Mouse (Mus musculus) neural tube, embryonic 10.5 days (tissue): ENCODE results near the gene Gli3.

ENCODE experiments used
- DNase-seq: peaks from one replicate; pipeline ENCODE4 v3.0.0-alpha.2; 2017; ENCODE audit warnings: low spot score; ENCODE audit errors: extremely low spot score

The Gli3 gene

DNA sequence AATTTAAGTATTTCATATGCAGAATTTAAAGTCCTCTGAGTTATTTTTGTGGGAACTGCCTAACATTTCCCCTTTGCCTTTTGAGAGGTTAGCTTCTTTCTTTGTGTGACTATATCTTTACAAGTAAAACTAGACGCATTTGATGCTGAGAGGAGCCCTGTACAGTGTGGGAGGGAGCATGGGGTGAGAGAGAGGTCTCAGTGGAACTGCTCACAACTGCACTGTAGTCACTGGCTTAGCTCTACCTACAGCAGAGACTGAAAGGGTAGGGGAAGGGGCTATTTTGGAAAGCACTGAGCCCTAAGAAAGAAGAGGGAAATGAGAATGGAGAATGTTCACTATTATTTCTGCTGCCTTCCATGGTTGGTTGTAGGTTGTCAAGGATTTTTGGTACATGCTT, 25.0 kb downstream of the Gli3 start:
- no peak for DNase-seq

DNA sequence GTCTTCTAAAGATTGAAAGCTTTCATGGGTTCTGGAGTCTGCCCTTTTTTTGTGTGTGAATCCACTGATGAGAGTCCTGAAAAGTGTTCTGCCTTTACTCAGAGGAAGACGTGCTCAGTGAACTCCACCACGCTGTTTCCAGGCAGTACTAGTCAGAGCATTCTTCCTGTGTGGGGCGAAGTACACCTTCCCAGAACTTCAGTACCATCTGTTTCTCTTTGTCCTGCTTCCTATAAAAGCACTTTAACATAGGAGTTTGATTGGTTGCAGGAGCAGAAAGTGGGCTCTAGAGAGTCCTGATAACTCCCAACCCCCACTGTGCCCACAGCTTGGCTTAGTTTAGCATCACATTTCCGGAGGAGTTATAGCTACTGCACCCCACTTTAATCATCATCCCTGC, 32.8 kb downstream of the Gli3 start:
- no peak for DNase-seq

DNA sequence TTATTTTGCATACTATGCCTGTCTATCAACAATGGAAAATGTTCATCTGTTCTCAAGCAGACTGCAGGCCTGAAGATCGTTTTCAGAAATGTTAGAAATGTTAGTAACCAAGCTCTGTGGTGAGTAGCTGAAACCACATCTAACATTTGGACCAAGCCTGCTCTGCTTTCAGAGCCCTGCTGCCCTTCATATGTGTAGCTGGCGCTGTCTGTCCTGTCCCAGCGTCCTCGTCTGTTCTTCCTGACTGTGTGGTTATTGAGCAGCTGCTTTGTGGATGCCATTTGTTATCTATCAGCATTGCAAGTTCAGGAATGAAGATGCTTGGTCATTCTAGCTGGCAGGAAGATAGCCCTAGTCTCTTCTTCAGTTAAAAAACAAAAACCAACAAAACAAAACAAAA, 35.3 kb downstream of the Gli3 start:
- no peak for DNase-seq

DNA sequence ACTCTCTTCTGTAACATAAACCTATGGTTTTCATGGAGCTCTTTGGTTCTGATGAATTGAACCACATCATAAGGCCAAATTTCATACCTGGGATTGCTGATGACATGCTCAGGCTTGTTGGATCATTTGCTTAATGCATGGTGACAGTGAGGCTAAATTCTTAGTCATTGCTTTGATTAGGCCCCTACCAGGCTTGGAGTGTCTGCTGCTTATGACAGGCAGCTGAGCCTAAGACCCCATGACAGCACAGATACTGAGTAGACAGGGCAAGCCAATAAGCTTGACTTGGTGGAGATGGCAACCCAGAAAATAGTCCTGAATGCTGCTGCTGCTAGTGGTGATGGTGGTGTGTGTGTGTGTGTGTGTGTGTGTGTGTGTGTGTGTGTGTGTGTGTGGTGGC, 47.9 kb downstream of the Gli3 start:
- no peak for DNase-seq

DNA sequence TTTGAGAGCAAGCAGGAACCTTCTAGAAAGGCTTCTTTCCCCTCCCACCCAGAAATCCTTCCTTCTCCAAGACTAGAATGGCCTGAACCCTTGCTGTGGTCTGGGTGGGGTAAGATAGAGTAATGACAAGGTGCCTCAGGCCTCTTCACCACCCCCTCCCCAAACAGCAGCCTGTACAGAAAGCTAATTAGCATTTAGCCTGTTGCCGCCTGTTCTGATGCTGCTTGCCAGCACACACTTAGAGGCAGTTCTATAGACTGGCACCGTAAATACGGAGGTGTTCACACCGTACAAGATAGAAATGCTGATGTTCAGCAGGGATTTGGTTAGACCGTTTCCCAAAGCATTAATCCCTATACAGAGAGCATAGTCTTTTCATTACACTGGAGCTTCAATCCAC, 50.1 kb downstream of the Gli3 start:
- no peak for DNase-seq

DNA sequence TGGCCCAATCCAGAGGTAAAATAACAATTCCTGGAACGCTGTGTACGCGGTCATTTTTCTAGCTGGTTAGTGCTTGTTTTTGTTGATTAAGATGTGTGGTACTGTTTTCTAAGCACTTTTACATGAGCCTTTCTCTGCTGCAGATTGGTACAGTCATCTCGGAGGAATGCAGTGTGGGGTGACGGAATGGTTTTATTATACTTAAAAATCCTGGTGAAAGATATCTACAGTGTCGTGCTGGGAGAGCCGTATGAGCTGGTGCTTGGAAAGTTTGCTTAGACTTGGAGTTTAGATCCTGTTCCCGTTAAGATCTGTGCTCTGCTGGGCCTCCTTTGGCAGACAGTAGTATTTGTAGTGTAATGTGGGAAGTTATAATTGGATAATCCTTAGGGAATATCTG, 51.0 kb downstream of the Gli3 start:
- no peak for DNase-seq

DNA sequence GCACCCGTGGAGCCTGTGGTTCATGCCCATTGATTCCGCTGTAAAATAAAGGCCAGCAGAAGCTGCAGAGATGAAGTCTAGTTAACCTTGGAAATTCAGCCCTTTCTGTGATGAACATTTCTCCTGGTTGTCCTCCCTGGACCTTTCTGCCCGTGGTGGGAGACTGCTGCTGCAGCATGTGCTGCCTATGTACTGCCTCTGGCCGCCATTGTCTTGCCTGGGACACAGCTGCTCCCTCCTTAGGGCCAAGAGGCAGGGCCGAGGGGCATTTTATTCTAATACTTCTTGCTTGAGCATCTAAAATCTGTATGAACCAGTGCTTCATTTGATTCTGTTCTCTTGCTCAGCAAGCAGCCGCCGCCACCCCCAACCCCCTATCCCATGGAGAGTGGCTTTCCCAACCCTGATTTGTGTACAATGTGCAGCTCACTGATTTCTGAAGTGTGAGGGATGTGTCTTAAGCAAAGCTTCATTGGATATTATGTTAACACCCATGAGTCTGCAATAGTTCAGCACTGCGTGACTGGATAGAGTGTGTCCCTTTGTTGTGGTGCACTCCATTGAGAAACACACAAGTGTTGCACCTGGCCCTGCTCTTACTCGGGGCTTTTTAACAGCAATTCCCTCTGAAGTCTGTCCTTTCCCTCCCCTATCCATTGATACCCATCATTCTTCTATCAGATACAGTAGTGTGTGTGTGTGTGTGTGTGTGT, 54.2 kb downstream of the Gli3 start:
- no peak for DNase-seq

DNA sequence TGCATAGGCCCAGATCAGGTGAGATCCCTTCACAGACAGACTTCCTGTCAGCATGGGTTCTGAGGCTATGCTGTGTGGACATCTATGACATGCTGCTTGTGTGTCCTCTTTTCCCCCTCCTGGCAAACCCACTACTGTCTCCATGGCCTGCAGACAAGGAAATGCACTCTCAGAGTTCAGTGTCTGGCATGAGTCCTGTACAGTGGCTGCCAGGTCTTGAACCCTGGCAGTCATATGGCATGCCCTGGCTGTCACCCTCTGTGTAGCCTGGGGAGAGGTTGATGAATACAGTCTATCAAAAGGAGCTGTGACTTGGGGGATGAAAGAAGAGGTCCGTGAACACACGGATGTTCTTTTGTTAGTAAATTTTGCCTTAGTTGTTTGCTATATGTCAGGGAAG, 57.3 kb downstream of the Gli3 start:
- DNase-seq = no peak

DNA sequence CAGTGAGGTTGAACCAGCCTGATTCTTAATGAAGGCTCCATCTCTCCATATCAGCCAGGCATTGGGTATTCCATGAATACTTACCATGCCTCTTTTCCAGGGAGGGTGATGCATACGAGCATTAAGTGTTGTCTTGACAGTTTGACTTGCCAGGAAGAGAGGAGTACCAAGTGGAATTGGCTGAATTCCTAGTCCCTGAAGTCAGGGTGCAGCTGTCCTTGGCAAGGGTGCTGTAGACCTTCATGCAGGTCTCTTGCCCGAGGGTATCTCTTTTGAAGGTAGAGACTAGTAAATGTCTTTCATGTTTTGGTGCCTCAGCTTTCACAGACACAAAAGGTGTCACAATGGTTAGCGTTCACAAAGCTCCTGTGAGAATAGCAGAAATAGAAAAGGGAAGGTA, 59.1 kb downstream of the Gli3 start:
- no peak for DNase-seq

DNA sequence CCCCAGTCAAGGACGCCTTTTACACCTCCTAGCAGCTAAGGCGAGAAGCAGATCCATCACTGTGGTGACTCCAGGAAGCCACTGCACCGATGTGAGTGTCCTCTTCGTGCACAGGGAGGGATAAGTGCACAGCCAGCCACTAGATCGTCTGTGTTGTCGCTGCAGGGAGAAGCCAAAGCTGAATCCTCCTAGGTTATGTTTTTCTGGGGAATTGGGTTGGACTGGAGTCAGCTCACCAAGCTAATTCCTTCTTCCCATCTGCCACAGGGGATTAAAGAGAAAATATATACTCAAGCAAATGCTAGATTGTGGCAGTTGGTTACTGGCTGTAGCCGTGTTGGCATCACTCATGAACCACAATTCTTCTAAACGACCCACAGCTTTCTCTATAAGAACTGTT, 61.2 kb downstream of the Gli3 start:
- no peak for DNase-seq

DNA sequence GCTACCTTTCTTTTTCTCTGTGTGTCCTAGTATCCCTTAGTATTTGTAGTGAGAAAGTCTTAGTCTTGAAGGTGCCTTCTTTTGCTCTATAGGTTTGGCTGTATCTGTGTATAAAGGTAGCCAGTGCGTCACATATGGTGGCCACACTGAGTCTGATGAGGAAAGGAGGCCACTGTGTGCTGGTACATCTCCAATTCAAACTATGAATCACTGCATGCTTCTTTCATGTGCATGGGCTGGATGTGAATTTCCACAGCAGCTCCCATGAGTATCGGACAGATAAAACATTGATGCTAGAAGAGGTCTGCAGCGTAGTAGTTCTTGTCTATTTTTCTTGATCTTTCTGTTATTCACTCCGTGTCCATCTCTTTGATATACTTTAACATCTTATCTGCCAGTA, 63.7 kb downstream of the Gli3 start:
- no peak for DNase-seq

DNA sequence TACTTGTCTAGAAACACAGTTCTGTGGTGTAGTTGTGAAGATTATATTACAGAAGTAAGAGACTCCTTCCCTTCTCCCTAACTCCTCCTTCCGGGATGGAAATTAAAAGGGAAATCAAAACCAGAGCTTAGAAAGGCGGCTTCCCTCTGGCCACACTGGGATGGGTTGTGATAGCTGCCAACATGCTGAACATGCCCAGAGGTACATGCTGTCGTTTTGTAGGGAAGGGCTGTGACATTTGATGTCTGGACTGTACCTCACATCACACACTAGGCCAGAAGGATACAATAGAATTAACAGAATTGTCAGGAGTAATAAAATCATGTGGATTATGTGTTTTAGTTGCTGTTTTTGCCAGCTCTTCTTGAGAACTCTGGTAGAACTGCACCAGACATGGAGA, 68.5 kb downstream of the Gli3 start:
- no peak for DNase-seq

DNA sequence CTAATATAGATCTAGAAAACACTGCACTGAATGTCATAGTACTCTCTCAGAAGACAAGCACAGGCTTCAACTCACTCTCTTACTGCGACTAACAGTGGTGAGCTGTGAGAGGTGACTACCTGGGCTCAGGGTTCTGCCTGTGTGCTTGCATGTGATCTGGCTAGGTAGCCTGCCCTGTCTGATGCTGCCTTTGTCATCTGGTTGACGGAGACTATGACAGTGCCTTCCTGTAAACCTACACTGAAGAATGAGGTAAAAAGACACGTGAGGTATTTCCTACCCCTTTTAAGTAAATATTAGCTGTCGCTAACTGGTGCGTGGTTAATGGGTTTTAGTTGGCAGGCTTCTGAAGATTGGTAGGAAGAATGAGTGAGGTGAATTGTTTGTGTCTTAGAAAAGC, 74.2 kb downstream of the Gli3 start:
- no peak for DNase-seq

DNA sequence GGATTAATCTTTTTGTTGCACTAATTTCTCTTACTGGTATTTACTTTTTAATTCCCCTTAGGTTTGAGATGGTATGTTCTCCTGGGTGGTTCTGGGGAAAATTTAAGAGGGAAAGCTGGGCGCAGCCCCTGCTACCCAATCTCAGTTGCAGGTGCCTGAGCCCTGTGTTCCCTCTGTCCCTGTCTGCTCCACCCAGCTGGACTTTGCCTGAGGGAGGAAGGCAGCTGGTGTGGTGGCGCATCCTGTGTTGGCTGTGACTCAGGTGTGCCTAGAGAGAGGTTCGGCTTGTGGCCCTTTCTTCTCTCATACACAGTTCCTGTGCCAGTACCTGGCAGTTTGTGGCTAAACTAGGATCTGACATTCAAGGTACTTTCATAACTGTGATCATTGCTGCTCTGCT, 74.6 kb downstream of the Gli3 start:
- no peak for DNase-seq

DNA sequence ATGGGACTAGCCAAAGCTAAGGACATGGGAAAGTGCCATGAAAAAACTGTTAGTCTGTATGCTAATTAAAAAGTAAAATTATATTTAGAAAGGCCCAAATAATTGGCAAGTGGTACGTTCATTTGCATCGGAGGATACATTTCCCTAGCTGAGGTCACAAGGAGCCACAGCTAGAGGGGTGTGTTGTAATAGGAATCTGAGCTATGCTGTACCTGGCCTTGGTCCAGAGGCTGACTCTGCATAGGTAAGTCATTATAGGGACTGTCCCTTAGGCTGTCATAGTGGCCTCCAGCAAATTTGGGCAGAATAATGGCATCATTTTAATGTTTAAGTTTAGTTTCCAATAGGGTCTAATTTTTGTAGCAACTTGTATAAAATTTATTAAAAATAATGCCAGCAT, 75.4 kb downstream of the Gli3 start:
- no peak for DNase-seq

DNA sequence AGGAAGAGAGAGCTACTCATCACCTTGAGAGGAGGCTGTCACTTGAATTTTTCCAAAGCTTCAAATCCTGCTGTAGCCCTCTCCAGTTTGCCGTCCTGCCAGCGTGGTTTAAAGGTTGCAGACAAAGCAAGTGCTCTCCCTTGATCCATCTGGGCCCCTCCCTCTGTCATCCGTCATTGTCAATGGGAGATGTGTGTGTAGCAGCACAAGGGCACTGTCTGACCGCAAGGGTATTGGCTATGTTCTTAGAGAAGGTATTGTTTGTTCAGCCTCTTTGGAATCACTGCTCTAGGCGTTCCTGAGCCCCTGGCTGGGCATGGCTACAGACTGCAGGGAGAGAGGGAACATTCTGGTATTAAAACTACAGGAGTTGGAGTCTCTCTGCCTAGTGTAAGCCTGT, 79.0 kb downstream of the Gli3 start:
- peak; percentile 72 for DNase-seq

DNA sequence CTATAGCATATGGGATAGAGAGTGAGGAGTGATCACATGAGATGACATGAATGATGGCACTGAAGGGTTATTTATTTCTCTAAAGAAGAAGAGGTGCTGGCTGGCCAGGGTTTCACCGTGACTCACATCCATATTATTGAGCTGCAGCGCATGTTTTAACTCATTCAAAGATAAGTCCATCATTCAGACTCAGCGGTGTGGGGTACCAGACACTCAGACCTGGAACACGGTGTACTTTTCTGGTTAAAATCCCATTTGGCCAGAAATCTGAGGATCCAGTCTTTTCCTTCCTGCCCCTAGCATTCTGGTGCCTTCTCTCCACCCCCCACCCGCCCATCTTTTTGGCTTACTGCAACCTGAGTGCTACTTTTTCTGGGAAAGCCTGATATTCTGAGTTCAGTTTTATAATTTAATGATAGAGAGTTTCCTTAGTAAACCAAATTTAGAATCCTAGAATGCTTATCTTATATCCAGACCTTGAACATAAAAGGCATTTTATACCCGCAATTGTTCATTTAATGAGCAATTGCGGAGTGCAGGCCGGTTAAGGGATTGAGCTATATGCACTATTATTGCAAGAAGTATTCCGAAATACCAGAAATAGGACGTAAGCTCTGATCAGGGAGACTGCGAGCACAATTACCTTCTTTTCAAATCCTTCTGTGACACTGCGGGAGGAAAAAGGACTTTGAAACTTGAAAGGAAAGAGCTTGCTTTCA, 80.3 kb downstream of the Gli3 start:
- no peak for DNase-seq

DNA sequence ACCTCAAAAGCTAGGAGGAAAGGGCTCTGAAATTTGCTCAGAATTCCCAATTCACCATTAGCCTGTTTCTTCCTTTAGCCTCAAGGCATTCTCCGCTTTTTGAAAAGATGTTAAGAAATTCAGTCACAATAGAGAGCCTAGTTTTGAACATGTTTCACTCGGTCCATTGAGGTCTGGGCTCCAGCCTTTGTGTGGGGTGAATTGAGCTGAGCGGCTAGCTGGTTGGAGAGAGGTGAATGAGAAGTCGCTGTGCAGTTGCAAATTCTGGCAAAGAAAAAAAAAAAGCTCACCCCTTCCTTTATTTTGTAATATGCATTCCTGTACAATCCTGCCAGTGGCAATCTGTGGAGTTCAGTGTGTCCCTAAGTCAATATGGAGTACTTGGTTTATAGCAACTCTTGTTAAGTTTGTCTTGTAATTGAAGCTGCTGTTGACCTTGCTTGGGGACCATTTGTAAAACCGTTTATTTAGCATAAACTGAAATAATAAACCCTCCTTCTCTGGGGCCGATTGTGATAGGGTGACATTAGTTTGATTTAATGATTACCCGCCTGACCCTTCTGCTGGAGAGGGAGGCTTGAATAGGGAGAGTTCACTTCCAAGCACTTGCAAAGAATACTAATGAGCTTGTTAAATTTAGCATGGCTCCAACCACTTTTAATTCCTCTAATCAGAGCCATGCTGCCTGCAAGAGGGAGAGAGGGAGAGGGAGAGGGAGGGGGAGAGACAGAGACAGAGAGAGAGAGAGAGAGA, 81.0 kb downstream of the Gli3 start:
- peak; percentile 48 for DNase-seq

DNA sequence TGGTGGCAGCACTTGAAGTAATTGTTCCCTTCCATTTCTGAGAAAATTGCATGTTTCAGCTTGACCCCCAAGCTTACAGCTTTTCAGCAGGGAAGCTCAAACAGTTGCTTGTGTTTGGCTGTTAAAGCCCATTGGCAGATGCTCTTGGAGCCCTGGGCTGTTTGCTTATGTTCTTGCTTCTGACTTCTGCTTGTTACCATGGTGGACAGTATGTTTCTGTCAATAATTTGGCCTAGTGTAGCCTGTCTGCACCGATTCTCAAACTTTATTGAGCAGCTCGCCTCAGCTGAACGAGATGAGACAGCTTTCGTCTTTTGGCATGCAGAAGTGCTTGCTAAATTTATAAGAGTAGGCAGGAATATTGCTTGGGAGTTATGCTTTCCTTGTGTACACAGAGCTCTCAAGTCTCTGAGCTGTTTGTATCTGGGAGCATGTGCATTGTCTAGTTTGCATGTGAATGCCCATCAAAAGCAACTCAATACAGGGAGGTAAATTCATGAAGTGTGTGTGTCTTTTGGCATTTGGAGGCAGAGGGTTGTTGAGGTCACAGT, 82.4 kb downstream of the Gli3 start:
- no peak for DNase-seq

DNA sequence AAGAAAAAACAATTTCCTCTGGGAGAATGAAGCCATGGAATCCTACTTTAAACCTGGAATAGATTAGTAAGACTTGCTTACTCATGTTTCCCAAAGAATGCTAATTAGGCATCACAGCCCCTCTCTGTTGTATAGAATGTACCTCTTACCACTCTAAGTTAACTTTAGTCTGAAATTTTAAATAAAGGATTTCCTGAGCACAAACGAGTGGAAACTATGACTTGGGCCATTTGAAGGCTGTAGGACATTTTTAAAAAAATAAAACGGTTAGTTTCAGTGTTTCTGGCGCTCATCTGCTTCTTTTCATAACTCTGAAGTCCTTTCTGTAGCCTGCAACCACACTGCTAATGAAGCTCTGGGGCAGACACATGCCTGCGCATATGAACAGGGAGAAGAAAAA, 83.2 kb downstream of the Gli3 start:
- no peak for DNase-seq

DNA sequence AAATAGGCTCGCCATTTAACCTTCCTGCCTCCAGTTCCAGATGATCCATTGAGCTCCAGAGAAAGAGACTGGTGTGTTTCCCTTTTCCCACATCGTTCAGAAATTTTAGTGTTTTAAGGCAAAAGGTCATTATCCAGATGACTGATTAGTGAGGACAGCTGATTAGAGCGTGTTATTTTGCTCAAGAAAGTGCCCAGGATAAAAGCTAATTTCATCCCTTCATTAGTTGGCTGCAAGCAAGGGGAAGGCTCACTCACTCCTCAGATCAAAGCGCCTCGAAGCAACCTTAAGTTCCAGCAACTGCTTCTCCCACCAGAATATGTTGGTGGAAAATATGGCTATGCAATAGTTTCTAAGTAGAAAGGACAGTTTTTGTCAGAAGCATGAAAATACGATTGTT, 86.4 kb downstream of the Gli3 start:
- no peak for DNase-seq

DNA sequence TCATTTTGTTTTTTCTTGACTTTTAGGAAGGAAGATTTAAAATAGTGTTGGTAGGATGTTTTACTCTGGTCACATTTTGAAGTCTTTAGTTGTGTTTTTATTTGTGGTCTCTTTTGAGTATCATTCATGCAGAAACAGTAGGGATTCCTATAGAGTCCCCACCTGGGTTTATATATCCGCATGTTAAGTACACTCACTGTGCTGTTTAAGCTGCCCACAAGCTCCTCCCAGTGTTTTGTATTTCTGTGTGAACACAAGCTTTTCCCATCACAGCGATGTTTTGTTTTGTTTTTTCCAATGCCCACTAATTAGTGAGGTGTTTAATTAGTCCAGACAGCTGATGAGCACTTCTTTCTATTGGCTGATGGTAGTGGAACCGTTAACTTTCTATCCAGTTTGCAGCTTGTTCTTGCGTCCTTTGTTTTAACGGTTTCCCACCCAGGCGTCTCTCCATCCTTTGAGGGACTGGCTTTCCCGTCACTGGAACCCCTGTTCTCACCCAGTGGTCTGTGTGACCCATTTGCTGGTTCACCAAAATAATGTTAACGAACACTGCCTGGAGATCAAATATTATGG, 87.1 kb downstream of the Gli3 start:
- no peak for DNase-seq
